Mouse (Mus musculus) testis, adult 2 months (tissue): ENCODE results near the gene Auts2.

Experiments
- CTCF ChIP-seq: fragments of 200-500 bp; IDR thresholded peaks from 2 replicates; pipeline ENCODE4 v1.5.1; 2012; ENCODE audit warnings: low read depth, mild to moderate bottlenecking, inconsistent platforms, low read length, moderate library complexity; ENCODE audit not compliant: control insufficient read depth, insufficient read depth, insufficient replicate concordance
- POLR2A ChIP-seq: fragments of 200-500 bp; IDR thresholded peaks from 2 replicates; pipeline ENCODE4 v1.6.1; 2012; ENCODE audit warnings: low read depth, mild to moderate bottlenecking, inconsistent platforms, low read length, moderate library complexity; ENCODE audit not compliant: control insufficient read depth

- no peak for TF ChIP-seq CTCF
- TF ChIP-seq POLR2A, result no peak
Observed at GRCm38 (mm10) chr5:131546414-131546813, 996.7 kb downstream of the Auts2 start.
